Mouse (Mus musculus): ENCODE results near the gene Olfr412. TPM values are rescaled to one million over a fixed set of nuclear protein-coding genes. Genes with fewer than 3 reads are reported as not detected.
A peak's percentile ranks its signal among the peaks of the same experiment; 100 is the strongest.

Olfr412 gene
- not detected in 2 replicates for polyA plus RNA-seq (2015; fragmentation: Nextera tagmentation; extraction: Ambion mirVana)

DNA sequence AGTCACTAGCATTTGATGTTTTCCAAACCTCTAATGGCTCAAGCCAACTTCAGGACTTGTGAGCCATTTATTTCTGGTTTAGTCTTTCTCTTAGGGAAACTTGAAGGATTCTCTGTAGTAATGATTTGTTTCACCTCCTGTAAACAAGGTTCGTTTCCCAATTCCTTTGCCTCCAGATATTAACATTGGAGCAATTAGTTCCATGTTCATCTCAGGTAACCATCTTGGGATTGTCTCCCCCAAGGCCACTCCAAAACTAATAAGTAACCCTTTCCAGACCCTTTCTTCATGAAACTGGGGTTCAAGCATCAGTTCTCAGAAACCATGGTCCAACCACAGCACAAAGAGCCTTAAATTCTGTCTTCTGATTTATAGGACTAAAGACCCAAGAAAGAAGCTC lies at the start of gene Olfr412:
TSS of gene Olfr412 (plus strand) at position 301 of the 400 bp plus-strand sequence.
- ATAC-seq: no peak
- WGBS: 69% methylated on average over 1 of the region's 1 CpGs
- Histone ChIP-seq H3K9me3 (replicated peaks) (peaks cover 3% of the 10 kb centered on the region; the same call in 1 of the 2 replicates), H3K4me1 (no peaks in the 10 kb centered on the region), H3K27me3 (no peaks in the 10 kb centered on the region), H3K4me3 (no peak within 1 kb of the TSS), H3K36me3 (ENCODE audit: poor library complexity, severe bottlenecking) (no peaks in the 10 kb centered on the region), H3K4me2 (no peak within 1 kb of the TSS), H3K27ac (no peak within 1 kb of the TSS), H3K9ac (no peak within 1 kb of the TSS)

DNA sequence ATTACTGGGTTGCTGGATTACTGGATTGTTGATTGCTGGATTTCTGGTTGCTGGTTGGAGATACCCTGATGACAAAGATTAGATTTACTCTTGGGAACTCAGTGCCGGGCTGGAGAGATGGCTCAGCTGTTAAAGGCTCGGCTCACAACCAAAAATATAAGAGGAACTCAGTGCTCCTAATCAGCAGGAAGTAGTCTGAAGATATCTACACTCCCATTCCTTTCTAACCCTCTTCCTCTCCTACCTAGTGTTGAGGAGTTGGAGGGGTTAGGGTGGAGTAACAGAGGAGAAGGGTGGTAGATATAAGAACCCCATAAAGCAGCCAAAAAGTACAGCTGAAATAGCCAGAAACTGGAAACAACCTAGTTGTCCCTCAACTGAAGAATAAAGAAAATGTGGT lies 35.8 kb upstream of the Olfr412 start:
- Histone ChIP-seq H3K9ac (no peak overlapping the region), H3K36me3 (ENCODE audit: poor library complexity, severe bottlenecking) (no peaks in the 10 kb centered on the region), H3K4me1 (no peaks in the 10 kb centered on the region), H3K27ac (no peak overlapping the region), H3K4me2 (no peak overlapping the region), H3K27me3 (no peaks in the 10 kb centered on the region), H3K9me3 (replicated peaks) (peaks cover 10% of the 10 kb centered on the region), H3K4me3 (no peak overlapping the region)
- no peak for ATAC-seq
- WGBS: 87% methylated on average over 2 of the region's 2 CpGs

DNA sequence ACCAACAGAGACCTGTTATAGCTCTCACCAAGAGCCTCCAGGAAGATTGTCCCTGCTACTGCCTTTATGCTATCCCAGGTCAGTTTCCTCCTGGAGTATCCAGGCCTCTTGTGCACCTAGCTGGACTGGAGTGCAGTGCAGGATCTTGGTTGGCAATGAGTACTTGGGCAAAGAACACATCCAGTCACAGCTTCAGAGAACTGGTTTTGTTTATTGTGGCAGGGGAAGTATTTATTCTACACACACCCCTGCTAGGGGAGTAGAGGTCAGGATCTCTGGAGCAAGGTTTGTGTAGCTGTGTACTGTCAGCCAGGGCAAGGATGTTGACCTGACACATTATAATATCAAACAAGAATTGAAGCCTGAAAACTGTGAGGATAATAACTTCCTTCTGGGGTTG lies 33.1 kb upstream of the Olfr412 start:
- peaks cover 4% of the 10 kb centered on the region; the same call in 1 of the 2 replicates for H3K9me3 ChIP-seq (replicated peaks)
- H3K4me3 ChIP-seq: no peak overlapping the region
- no peak overlapping the region for H3K27ac ChIP-seq
- H3K4me2 ChIP-seq: no peak overlapping the region
- H3K9ac ChIP-seq: no peak overlapping the region
- no peak for ATAC-seq
- H3K4me1 ChIP-seq: no peaks in the 10 kb centered on the region
- no peaks in the 10 kb centered on the region for H3K36me3 ChIP-seq (ENCODE audit: poor library complexity, severe bottlenecking)
- no peaks in the 10 kb centered on the region for H3K27me3 ChIP-seq

DNA sequence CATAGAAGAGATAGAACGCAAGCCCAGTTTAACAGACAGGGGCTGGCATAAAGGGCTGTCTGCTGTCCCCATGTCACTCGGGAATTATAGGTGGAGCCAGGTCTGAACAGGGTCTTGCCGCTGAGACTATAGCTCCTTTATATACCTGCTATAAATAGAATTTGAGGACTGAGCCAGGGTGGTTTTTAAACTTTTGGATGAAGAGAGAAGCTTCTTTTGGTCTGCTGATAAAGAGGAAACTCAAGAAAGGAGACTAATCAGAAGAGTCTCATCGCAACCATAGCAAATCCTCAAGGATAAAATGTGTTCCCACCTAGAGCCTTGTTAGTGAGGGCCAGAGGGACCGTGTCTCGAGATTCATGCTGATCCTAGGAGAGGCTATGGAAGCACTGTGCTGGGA lies 23.9 kb upstream of the Olfr412 start, which contains the start of gene Olfr410:
TSS of gene Olfr410 (minus strand) at position 101 of the 400 bp plus-strand sequence.
- no peak within 1 kb of the TSS for H3K4me2 ChIP-seq
- ATAC-seq: no peak

DNA sequence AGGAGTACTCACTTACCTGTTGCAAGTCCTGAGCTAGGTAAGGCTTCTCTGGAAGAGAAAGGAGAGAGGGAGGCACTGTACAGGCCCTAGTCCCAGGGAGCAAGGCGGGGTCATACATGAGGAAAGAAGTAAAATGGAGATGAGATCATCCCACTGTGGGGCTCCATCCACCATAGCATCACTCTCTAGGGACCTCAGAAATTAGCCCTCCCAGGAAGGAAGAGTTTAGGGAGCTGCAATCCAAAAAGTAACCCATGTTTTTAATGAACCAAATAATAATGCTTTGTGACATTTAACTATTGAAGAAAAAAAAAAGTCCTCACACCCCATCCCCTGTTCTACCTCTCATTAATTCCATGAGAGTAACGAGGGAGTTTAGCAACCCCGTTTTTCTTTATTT lies 9.3 kb upstream of the Olfr412 start, which contains the start of gene Olfr411:
TSS of gene Olfr411 (minus strand) at position 101 of the 400 bp plus-strand sequence.
- no peaks in the 10 kb centered on the region for H3K4me1 ChIP-seq
- H3K27ac ChIP-seq: no peak within 1 kb of the TSS
- H3K4me3 ChIP-seq: no peak within 1 kb of the TSS
- WGBS: 84% methylated on average over 3 of the region's 3 CpGs
- H3K9me3 ChIP-seq (replicated peaks): no peaks in the 10 kb centered on the region
- H3K36me3 ChIP-seq (ENCODE audit: poor library complexity, severe bottlenecking): no peaks in the 10 kb centered on the region
- H3K9ac ChIP-seq: no peak within 1 kb of the TSS
- no peak for ATAC-seq
- H3K27me3 ChIP-seq: no peaks in the 10 kb centered on the region
- no peak within 1 kb of the TSS for H3K4me2 ChIP-seq

More for the DNA sequence above, 23.9 kb upstream of the Olfr412 start, which contains the start of gene Olfr410:
- H3K36me3 ChIP-seq (ENCODE audit: poor library complexity, severe bottlenecking): no peaks in the 10 kb centered on the region
- no peaks in the 10 kb centered on the region for H3K27me3 ChIP-seq
- no peaks in the 10 kb centered on the region for H3K4me1 ChIP-seq
- H3K9ac ChIP-seq: no peak within 1 kb of the TSS
- no peak within 1 kb of the TSS for H3K27ac ChIP-seq
- no peak within 1 kb of the TSS for H3K4me3 ChIP-seq
- H3K9me3 ChIP-seq (replicated peaks): no peaks in the 10 kb centered on the region; the same call in 1 of the 2 replicates
- 88% methylated on average over 6 of the region's 6 CpGs for WGBS

DNA sequence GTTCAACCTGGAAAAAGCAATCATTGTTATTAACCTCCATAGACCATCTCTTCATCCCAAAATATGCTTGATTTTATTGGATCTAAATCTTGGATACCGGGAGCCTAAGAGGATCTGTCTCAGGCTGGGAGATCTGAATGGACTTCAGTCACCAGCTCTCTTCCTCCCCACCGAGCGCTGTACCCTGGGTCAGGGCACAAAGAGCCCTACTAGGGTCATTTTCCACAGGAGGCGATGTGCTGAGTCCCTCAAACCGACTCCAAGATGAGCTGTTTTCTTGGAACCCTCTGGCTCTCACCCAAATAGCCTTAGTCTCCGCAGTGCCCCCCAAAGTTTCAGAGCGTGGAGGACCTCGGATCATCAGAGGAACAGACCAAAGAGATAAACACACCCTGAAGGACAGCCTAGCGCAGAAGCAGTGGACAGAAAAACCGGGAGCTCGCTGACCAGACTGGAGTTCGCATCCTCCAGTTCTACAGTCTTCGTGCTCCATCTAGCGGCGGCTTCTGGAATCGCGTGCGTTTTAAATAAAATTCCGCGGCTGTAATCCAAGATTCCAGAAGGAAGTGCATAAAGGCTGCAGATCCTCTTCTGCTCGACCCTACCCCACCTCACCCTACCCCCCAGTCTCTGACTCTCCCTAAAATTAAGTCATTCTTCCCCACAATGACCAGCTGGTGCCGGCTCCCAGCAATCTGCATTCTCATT lies 9.7 kb downstream of the Olfr412 start:
- H3K36me3 ChIP-seq (ENCODE audit: poor library complexity, severe bottlenecking): no peaks in the 10 kb centered on the region
- peak; percentile 74; the same call in 1 of the 2 replicates for ATAC-seq
- no peak overlapping the region for H3K9ac ChIP-seq
- WGBS: 12% methylated on average over 22 of the region's 22 CpGs
- H3K4me1 ChIP-seq: no peaks in the 10 kb centered on the region
- no peak overlapping the region for H3K27ac ChIP-seq
- 0 out of 2 replicates have a peak overlapping the region, but pooled peaks have one; percentile 1 for H3K4me2 ChIP-seq
- H3K27me3 ChIP-seq: peaks cover 10% of the 10 kb centered on the region; the same call in 1 of the 2 replicates
- H3K9me3 ChIP-seq (replicated peaks): no peaks in the 10 kb centered on the region
- no peak overlapping the region for H3K4me3 ChIP-seq

DNA sequence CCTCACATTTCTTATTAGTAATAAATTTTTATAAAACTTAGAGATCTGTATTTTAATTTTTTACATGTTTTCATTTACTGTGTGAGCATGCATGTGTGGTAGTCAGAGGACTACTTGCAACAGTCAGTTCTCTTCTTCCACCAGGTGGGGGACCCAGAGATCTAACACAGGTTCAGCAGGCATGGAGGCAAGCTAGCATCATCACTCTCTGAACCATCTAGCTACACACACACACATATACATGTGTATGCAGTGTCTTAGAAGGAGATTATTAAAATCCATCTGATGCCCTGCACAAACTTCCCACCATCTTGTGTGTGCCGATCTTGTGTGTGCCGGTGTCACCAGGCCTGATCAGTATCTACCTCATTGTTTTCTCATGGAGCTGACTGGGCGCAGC lies 15.0 kb downstream of the Olfr412 start:
- H3K9ac ChIP-seq: no peak overlapping the region
- H3K4me2 ChIP-seq: no peak overlapping the region
- no peak overlapping the region for H3K4me3 ChIP-seq
- peak; percentile 86 for ATAC-seq
- H3K4me1 ChIP-seq: no peaks in the 10 kb centered on the region
- H3K27ac ChIP-seq: no peak overlapping the region
- no peaks in the 10 kb centered on the region for H3K27me3 ChIP-seq
- WGBS: 77% methylated on average over 3 of the region's 3 CpGs
- H3K9me3 ChIP-seq (replicated peaks): no peaks in the 10 kb centered on the region
- H3K36me3 ChIP-seq (ENCODE audit: poor library complexity, severe bottlenecking): no peaks in the 10 kb centered on the region

DNA sequence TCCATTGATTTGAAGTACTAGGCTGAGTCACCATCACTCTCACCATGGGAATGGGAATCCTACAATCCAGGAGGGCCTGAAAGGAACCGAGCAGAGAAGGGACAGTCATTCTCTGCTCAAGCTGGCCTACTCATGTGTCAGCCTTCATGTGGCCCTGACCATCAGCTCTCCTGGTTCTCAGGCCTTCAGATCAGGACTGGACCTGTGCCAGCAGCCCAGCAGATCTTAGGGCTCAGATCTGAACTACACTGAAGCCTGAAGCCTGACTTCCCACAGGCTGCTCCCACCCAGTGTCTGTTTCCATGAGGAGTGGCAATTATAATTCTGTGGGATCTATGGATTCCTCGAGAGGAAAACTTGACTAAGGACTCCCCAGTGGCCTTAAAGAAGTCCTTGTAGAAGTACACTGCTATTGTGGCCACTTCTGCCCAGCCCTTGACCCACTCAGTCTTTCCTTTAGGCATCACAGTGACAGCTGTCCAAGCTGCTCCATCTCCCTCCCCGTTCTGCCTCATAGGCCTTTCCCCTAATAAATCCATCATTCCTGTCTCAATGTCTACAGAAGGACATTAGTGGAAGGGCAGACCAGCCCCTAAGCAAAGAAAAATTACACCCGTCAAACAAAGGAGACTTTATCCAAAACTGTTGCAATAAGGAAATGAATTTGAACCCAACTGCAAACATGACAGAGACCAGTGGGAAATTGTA lies 17.5 kb downstream of the Olfr412 start:
- ATAC-seq: no peak
- no peaks in the 10 kb centered on the region for H3K9me3 ChIP-seq (replicated peaks)
- no peak overlapping the region for H3K4me3 ChIP-seq
- H3K9ac ChIP-seq: no peak overlapping the region
- H3K4me1 ChIP-seq: no peaks in the 10 kb centered on the region
- H3K36me3 ChIP-seq (ENCODE audit: poor library complexity, severe bottlenecking): no peaks in the 10 kb centered on the region
- H3K27me3 ChIP-seq: no peaks in the 10 kb centered on the region
- no peak overlapping the region for H3K27ac ChIP-seq
- no peak overlapping the region for H3K4me2 ChIP-seq
- WGBS: 74% methylated on average over 4 of the region's 4 CpGs

DNA sequence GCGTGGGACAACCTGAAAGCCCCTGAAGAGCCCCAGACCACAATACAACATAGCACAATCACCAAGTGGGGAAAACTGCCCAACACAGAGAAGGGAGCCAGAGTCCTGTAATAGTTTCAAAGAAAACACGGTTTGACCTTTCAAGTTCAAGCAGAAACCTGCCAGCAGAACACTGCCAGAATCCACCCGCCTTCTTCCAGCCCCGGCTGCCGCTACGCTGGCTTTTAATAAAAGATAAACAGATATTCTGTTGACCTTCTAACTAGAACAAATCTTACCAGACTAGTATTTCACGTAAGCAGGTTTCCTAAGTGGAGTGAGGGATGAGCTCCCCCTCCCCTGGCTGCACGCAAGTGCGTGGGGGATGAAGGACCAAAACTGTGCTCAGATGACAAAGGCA lies 23.8 kb downstream of the Olfr412 start:
- no peak overlapping the region for H3K4me2 ChIP-seq
- H3K9ac ChIP-seq: no peak overlapping the region
- H3K4me1 ChIP-seq: no peaks in the 10 kb centered on the region
- no peaks in the 10 kb centered on the region for H3K27me3 ChIP-seq
- no peaks in the 10 kb centered on the region for H3K36me3 ChIP-seq (ENCODE audit: poor library complexity, severe bottlenecking)
- no peak overlapping the region for H3K27ac ChIP-seq
- no peak overlapping the region for H3K4me3 ChIP-seq
- ATAC-seq: no peak
- H3K9me3 ChIP-seq (replicated peaks): no peaks in the 10 kb centered on the region
- WGBS: 83% methylated on average over 9 of the region's 9 CpGs

DNA sequence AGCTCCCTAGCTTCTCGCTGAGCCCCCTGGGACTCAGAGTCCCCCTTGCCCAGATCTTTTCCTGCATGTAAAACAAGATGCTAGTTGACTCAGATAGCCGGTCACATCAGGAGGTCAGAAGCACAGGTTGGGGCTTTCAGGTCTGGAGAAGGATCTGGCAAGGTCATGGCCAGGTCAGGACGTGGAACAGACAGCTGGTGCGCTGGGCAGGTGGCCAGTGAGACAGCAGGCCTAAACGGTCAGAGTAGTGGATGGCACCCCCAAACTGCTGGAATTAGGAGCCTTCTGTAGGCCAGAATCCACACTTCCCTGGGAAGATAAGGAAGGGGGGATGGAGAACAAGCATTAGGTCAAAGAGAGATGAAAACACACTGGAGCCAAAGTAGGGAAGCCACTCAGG lies 25.3 kb downstream of the Olfr412 start:
- Histone ChIP-seq H3K4me2 (no peak overlapping the region), H3K36me3 (ENCODE audit: poor library complexity, severe bottlenecking) (no peaks in the 10 kb centered on the region), H3K27me3 (no peaks in the 10 kb centered on the region), H3K4me1 (no peaks in the 10 kb centered on the region), H3K4me3 (no peak overlapping the region), H3K9me3 (replicated peaks) (no peaks in the 10 kb centered on the region), H3K27ac (no peak overlapping the region), H3K9ac (no peak overlapping the region)
- WGBS: 80% methylated on average over 5 of the region's 5 CpGs
- no peak for ATAC-seq

DNA sequence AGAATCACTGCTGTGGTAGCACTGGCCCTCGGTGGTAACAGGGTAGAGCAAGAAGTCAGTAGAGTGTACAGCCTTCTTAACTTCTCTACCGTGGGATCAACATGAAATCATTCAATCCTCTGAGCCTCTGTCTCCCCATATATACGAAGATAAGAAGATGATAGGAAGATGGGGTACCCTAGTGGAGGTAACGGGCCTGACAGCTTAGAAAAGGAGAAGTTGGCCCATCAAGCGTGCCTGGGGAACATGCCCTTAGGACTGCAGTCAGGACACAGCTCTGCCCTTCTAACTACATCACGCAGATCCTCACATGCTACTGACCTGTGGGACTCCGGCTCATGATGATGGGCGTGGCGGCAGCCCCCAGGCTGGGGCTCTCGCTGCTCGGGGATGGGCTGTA lies 30.0 kb downstream of the Olfr412 start:
- H3K36me3 ChIP-seq (ENCODE audit: poor library complexity, severe bottlenecking): no peaks in the 10 kb centered on the region
- WGBS: 89% methylated on average over 11 of the region's 11 CpGs
- H3K4me3 ChIP-seq: no peak overlapping the region
- ATAC-seq: no peak
- no peak overlapping the region for H3K9ac ChIP-seq
- no peak overlapping the region for H3K4me2 ChIP-seq
- no peaks in the 10 kb centered on the region for H3K9me3 ChIP-seq (replicated peaks)
- H3K4me1 ChIP-seq: peaks cover 13% of the 10 kb centered on the region
- no peak overlapping the region for H3K27ac ChIP-seq
- no peaks in the 10 kb centered on the region for H3K27me3 ChIP-seq

DNA sequence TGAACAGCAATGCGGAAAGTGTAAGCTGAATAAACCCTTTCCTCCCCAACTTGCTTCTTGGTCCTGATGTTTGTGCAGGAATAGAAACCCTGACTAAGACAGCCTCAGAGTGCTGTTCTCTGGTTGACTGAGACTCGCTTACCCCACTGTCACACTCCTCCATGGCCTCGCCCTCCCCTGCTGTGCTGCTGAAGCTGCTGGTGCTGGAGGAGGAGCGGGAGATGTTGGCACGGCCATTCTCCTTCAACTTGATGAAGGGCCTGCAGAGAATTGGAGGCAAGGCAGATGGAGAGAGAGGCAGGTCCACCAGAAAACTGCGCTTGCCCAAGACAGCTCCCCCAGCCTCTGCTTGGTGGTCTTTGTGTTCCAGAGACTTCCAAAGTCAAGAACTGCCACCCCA lies 31.0 kb downstream of the Olfr412 start:
- Histone ChIP-seq H3K9me3 (replicated peaks) (no peaks in the 10 kb centered on the region), H3K4me1 (peaks cover 13% of the 10 kb centered on the region), H3K27me3 (no peaks in the 10 kb centered on the region), H3K4me2 (no peak overlapping the region), H3K27ac (no peak overlapping the region), H3K9ac (no peak overlapping the region), H3K36me3 (ENCODE audit: poor library complexity, severe bottlenecking) (no peaks in the 10 kb centered on the region), H3K4me3 (no peak overlapping the region)
- WGBS: 77% methylated on average over 6 of the region's 6 CpGs
- no peak for ATAC-seq
